Mouse (Mus musculus): ENCODE measurements around the gene 9930021J03Rik. TPM values are rescaled to one million over a fixed set of nuclear protein-coding genes. Genes with fewer than 3 reads are reported as not detected.

9930021J03Rik gene
- polyA plus RNA-seq, 1 experiment from 2014 or later, result 8.1 TPM

- no peaks in the 10 kb centered on the region for H3K4me1 ChIP-seq (replicated peaks; ENCODE audit: control insufficient read depth, insufficient read depth, low read length)
- 86% methylated on average over 4 of the region's 4 CpGs for WGBS
- no peaks in the 10 kb centered on the region for H3K27me3 ChIP-seq (ENCODE audit: control insufficient read depth, insufficient read depth, low read length)
- H3K9me3 ChIP-seq (ENCODE audit: control insufficient read depth, low read length), result no peaks in the 10 kb centered on the region
- no peak overlapping the region for H3K4me3 ChIP-seq (ENCODE audit: low read depth, low read length)
- DNase-seq (ENCODE audit: low spot score), result no peak
- no peaks in the 10 kb centered on the region; the same call in 1 of the 2 replicates for H3K36me3 ChIP-seq (ENCODE audit: control insufficient read depth, insufficient read depth, low read length)
- no peak overlapping the region for H3K9ac ChIP-seq (ENCODE audit: low read length)
- H3K27ac ChIP-seq (ENCODE audit: low read depth, low read length), result no peak overlapping the region
- no peak overlapping the region for H3K4me2 ChIP-seq (ENCODE audit: low read depth, low read length, severe bottlenecking)
- no peak for ATAC-seq (replicated peaks; ENCODE audit: low FRiP score)
Observed at GRCm38 (mm10) chr19:29713451-29713850, 92.3 kb downstream of the 9930021J03Rik start.

GRCm38 (mm10) chr19:29709461-29709860 is 96.3 kb downstream of the 9930021J03Rik start:
- 74% methylated on average over 3 of the region's 3 CpGs for WGBS
- DNase-seq (ENCODE audit: low spot score) (no peak), ATAC-seq (replicated peaks; ENCODE audit: low FRiP score) (no peak)
- Histone ChIP-seq H3K4me2 (ENCODE audit: low read depth, low read length, severe bottlenecking) (no peak overlapping the region), H3K9ac (ENCODE audit: low read length) (no peak overlapping the region), H3K4me3 (ENCODE audit: low read depth, low read length) (no peak overlapping the region), H3K36me3 (ENCODE audit: control insufficient read depth, insufficient read depth, low read length) (no peaks in the 10 kb centered on the region), H3K27ac (ENCODE audit: low read depth, low read length) (no peak overlapping the region), H3K9me3 (ENCODE audit: control insufficient read depth, low read length) (no peaks in the 10 kb centered on the region), H3K27me3 (ENCODE audit: control insufficient read depth, insufficient read depth, low read length) (no peaks in the 10 kb centered on the region), H3K4me1 (replicated peaks; ENCODE audit: control insufficient read depth, insufficient read depth, low read length) (no peaks in the 10 kb centered on the region)

- H3K4me1 ChIP-seq (replicated peaks; ENCODE audit: control insufficient read depth, insufficient read depth, low read length), result no peaks in the 10 kb centered on the region
- 67% methylated on average over 5 of the region's 5 CpGs for whole genome bisulfite sequencing
- no peak overlapping the region for H3K9ac ChIP-seq (ENCODE audit: low read length)
- no peaks in the 10 kb centered on the region for H3K9me3 ChIP-seq (ENCODE audit: control insufficient read depth, low read length)
- ATAC-seq (replicated peaks; ENCODE audit: low FRiP score), result no peak
- H3K4me2 ChIP-seq (ENCODE audit: low read depth, low read length, severe bottlenecking), result no peak overlapping the region
- no peak overlapping the region for H3K4me3 ChIP-seq (ENCODE audit: low read depth, low read length)
- no peaks in the 10 kb centered on the region for H3K27me3 ChIP-seq (ENCODE audit: control insufficient read depth, insufficient read depth, low read length)
- no peak for DNase-seq (ENCODE audit: low spot score)
- no peaks in the 10 kb centered on the region for H3K36me3 ChIP-seq (ENCODE audit: control insufficient read depth, insufficient read depth, low read length)
- no peak overlapping the region for H3K27ac ChIP-seq (ENCODE audit: low read depth, low read length)
Observed at GRCm38 (mm10) chr19:29708461-29708860, 97.3 kb downstream of the 9930021J03Rik start.

- Histone ChIP-seq H3K27ac (ENCODE audit: low read depth, low read length) (no peak overlapping the region), H3K27me3 (ENCODE audit: control insufficient read depth, insufficient read depth, low read length) (no peaks in the 10 kb centered on the region), H3K36me3 (ENCODE audit: control insufficient read depth, insufficient read depth, low read length) (no peaks in the 10 kb centered on the region), H3K4me1 (replicated peaks; ENCODE audit: control insufficient read depth, insufficient read depth, low read length) (no peaks in the 10 kb centered on the region), H3K4me2 (ENCODE audit: low read depth, low read length, severe bottlenecking) (no peak overlapping the region), H3K9ac (ENCODE audit: low read length) (no peak overlapping the region), H3K9me3 (ENCODE audit: control insufficient read depth, low read length) (no peaks in the 10 kb centered on the region), H3K4me3 (ENCODE audit: low read depth, low read length) (no peak overlapping the region)
- ATAC-seq (replicated peaks; ENCODE audit: low FRiP score) (no peak), DNase-seq (ENCODE audit: low spot score) (no peak)
- 77% methylated on average over 14 of the region's 14 CpGs for WGBS
Observed at GRCm38 (mm10) chr19:29708003-29708402, 97.8 kb downstream of the 9930021J03Rik start.

- no peak for DNase-seq (ENCODE audit: low spot score)
- Histone ChIP-seq H3K4me2 (ENCODE audit: low read depth, low read length, severe bottlenecking) (no peak overlapping the region), H3K36me3 (ENCODE audit: control insufficient read depth, insufficient read depth, low read length) (no peaks in the 10 kb centered on the region), H3K4me3 (ENCODE audit: low read depth, low read length) (no peak overlapping the region), H3K9me3 (ENCODE audit: control insufficient read depth, low read length) (no peaks in the 10 kb centered on the region), H3K9ac (ENCODE audit: low read length) (no peak overlapping the region), H3K4me1 (replicated peaks; ENCODE audit: control insufficient read depth, insufficient read depth, low read length) (no peaks in the 10 kb centered on the region), H3K27ac (ENCODE audit: low read depth, low read length) (no peak overlapping the region), H3K27me3 (ENCODE audit: control insufficient read depth, insufficient read depth, low read length) (no peaks in the 10 kb centered on the region)
- ATAC-seq (replicated peaks; ENCODE audit: low FRiP score), result no peak
- WGBS, result 96% methylated on average over 9 of the region's 9 CpGs
Observed at GRCm38 (mm10) chr19:29707314-29707898, 98.4 kb downstream of the 9930021J03Rik start.

GRCm38 (mm10) chr19:29704436-29704835 is 101.4 kb downstream of the 9930021J03Rik start:
- Histone ChIP-seq H3K27me3 (ENCODE audit: control insufficient read depth, insufficient read depth, low read length) (no peaks in the 10 kb centered on the region), H3K4me1 (replicated peaks; ENCODE audit: control insufficient read depth, insufficient read depth, low read length) (no peaks in the 10 kb centered on the region), H3K4me2 (ENCODE audit: low read depth, low read length, severe bottlenecking) (no peak overlapping the region), H3K4me3 (ENCODE audit: low read depth, low read length) (no peak overlapping the region), H3K36me3 (ENCODE audit: control insufficient read depth, insufficient read depth, low read length) (no peaks in the 10 kb centered on the region), H3K9me3 (ENCODE audit: control insufficient read depth, low read length) (no peaks in the 10 kb centered on the region), H3K27ac (ENCODE audit: low read depth, low read length) (no peak overlapping the region), H3K9ac (ENCODE audit: low read length) (no peak overlapping the region)
- DNase-seq (ENCODE audit: low spot score), result no peak
- ATAC-seq (replicated peaks; ENCODE audit: low FRiP score), result no peak
- 90% methylated on average over 13 of the region's 13 CpGs for WGBS

- WGBS, result 75% methylated on average over 4 of the region's 4 CpGs
- no peaks in the 10 kb centered on the region for H3K27me3 ChIP-seq (ENCODE audit: control insufficient read depth, insufficient read depth, low read length)
- ATAC-seq (replicated peaks; ENCODE audit: low FRiP score) (no peak), DNase-seq (ENCODE audit: low spot score) (no peak)
- H3K4me2 ChIP-seq (ENCODE audit: low read depth, low read length, severe bottlenecking), result no peak overlapping the region
- H3K27ac ChIP-seq (ENCODE audit: low read depth, low read length), result no peak overlapping the region
- H3K4me1 ChIP-seq (replicated peaks; ENCODE audit: control insufficient read depth, insufficient read depth, low read length), result no peaks in the 10 kb centered on the region
- no peaks in the 10 kb centered on the region for H3K36me3 ChIP-seq (ENCODE audit: control insufficient read depth, insufficient read depth, low read length)
- H3K9me3 ChIP-seq (ENCODE audit: control insufficient read depth, low read length), result no peaks in the 10 kb centered on the region
- H3K4me3 ChIP-seq (ENCODE audit: low read depth, low read length), result no peak overlapping the region
- no peak overlapping the region for H3K9ac ChIP-seq (ENCODE audit: low read length)
Observed at GRCm38 (mm10) chr19:29701707-29702106, 104.1 kb downstream of the 9930021J03Rik start.

GRCm38 (mm10) chr19:29697245-29697874 is 108.4 kb downstream of the 9930021J03Rik start, which contains the start of gene Mlana:
Gene Mlana, plus strand, starts transcription at chr19:29697824.
- no peak for ATAC-seq (replicated peaks; ENCODE audit: low FRiP score)
- Histone ChIP-seq H3K9ac (ENCODE audit: low read length) (no peak within 1 kb of the TSS), H3K9me3 (ENCODE audit: control insufficient read depth, low read length) (no peaks in the 10 kb centered on the region), H3K36me3 (ENCODE audit: control insufficient read depth, insufficient read depth, low read length) (no peaks in the 10 kb centered on the region), H3K4me2 (ENCODE audit: low read depth, low read length, severe bottlenecking) (no peak within 1 kb of the TSS), H3K27ac (ENCODE audit: low read depth, low read length) (no peak within 1 kb of the TSS), H3K4me3 (ENCODE audit: low read depth, low read length) (no peak within 1 kb of the TSS), H3K27me3 (ENCODE audit: control insufficient read depth, insufficient read depth, low read length) (no peaks in the 10 kb centered on the region), H3K4me1 (replicated peaks; ENCODE audit: control insufficient read depth, insufficient read depth, low read length) (no peaks in the 10 kb centered on the region)
- DNase-seq (ENCODE audit: low spot score), result no peak
- WGBS, result 56% methylated on average over 3 of the region's 3 CpGs

- Histone ChIP-seq H3K4me3 (ENCODE audit: low read depth, low read length) (no peak overlapping the region), H3K4me2 (ENCODE audit: low read depth, low read length, severe bottlenecking) (no peak overlapping the region), H3K36me3 (ENCODE audit: control insufficient read depth, insufficient read depth, low read length) (no peaks in the 10 kb centered on the region), H3K9ac (ENCODE audit: low read length) (no peak overlapping the region), H3K27ac (ENCODE audit: low read depth, low read length) (no peak overlapping the region), H3K4me1 (replicated peaks; ENCODE audit: control insufficient read depth, insufficient read depth, low read length) (no peaks in the 10 kb centered on the region), H3K9me3 (ENCODE audit: control insufficient read depth, low read length) (no peaks in the 10 kb centered on the region), H3K27me3 (ENCODE audit: control insufficient read depth, insufficient read depth, low read length) (no peaks in the 10 kb centered on the region)
- ATAC-seq (replicated peaks; ENCODE audit: low FRiP score) (no peak), DNase-seq (ENCODE audit: low spot score) (no peak)
Observed at GRCm38 (mm10) chr19:29696840-29697239, 108.9 kb downstream of the 9930021J03Rik start.

All from forebrain, embryonic 11.5 days (tissue).